Mouse (Mus musculus) activated CD4-positive, CD25-positive, alpha-beta regulatory T cell, adult 4 months (primary cell): ENCODE results near the gene Adrb1. TPM values are rescaled to one million over a fixed set of nuclear protein-coding genes. Genes with fewer than 3 reads are reported as not detected.
A peak's percentile ranks its signal among the peaks of the same experiment; 100 is the strongest.
"Not testable (repeated sequence)": the region's sequence is repeated elsewhere in the genome, so short reads cannot be mapped to it uniquely, and the experiment has no call there.

Experiments
- ATAC-seq: one replicate; pipeline ENCODE4 v1.8.0; 2017
- polyA plus RNA-seq, 2 experiments: library from polyadenylated mRNA; unstranded; fragments of 100-300 nt; shearing (Covaris generic); gene quantifications; one replicate each; pipeline ENCODE4 v1.2.1; 2017

Adrb1 gene
- polyA plus RNA-seq, 2 experiments from 2014 or later, result not detected

DNA sequence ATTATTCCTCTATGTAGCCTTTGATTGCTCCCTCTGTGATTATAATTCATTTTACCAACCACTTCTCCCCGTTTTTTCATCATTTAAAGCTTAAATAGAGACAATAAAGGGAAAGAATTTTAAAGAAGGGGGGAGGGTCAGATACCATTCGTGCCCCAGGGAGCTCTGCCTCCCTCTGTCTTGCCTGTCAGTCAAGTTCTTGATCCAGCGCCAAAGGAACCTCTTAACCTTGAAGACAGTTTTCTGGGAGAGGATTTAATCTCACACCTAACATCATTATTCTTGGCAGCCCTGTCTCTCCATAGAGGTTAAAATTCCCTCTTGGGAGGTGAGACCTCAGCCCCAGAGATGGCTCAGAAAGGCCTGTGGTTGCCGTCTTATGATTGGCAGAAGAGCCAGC lies 28.7 kb downstream of the Adrb1 start:
- ATAC-seq, result no peak

DNA sequence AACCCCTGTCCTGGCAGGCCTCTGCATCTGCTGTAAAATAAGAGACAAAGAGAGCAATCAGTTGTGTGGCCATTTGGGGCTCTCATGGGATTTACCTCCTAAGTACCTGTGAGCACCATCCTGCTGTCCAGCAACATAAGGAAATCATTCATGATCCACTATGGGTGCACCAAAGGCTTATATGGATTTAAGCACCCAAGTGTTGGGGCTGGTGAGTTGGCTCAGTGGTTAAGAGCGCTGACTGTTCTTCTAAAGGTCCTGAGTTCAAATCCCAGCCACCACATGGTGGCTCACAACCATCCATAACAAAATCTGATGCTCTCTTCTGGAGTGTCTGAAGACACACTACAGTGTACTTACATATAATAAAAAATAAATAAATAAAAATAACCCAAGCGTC lies 32.5 kb downstream of the Adrb1 start:
- not testable (repeated sequence) for ATAC-seq

DNA sequence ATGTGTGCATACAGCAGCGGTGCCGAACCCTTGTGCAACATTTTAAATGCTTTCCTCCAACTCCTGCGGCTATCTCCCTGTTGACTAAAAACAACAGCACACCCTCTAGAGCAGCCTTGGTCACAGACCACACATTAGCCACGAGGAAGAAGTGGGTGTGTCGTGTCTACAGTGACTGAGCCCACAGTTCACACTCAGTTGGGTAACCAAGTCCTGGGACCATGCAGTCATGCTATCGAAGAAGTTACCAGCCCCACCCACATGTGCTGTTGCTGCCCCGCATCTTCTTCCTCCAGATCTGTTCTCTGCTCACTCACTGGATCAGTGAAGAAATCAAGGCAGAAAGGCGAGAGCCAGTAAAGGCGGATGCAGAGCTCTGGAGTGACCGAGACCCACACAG lies 34.4 kb downstream of the Adrb1 start:
- ATAC-seq, result no peak

DNA sequence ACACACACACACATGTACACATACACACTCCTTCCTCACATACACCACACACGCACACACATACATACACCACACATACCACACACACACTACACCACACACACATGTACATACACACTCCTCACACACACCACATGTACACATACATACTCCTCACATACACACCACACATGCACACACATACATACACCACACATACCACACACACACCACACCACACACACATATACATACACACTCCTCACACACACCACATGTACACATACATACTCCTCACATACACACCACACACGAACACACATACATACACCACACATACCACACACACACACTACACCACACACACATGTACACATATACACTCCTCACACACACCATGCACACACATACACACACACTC lies 36.3 kb downstream of the Adrb1 start:
- ATAC-seq, result no peak

DNA sequence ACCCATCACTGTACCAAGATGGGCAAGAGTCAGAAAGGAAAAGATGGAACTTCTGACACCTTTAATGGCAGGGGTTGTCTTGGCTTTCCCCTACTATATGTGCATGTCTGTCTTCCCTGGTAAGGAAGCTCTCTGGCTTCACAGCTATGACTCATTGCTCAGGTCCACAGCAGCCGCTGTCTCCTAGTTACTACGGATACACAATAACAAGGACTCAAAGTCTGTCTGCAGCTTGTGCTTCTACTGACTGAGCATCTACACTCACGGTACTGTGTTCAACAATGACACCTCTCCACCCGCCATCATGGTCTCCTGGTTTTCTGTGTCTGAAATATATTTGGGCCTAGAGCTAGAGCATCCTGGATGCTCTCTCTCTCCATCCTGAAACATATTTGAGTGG lies 37.7 kb downstream of the Adrb1 start:
- no peak for ATAC-seq

DNA sequence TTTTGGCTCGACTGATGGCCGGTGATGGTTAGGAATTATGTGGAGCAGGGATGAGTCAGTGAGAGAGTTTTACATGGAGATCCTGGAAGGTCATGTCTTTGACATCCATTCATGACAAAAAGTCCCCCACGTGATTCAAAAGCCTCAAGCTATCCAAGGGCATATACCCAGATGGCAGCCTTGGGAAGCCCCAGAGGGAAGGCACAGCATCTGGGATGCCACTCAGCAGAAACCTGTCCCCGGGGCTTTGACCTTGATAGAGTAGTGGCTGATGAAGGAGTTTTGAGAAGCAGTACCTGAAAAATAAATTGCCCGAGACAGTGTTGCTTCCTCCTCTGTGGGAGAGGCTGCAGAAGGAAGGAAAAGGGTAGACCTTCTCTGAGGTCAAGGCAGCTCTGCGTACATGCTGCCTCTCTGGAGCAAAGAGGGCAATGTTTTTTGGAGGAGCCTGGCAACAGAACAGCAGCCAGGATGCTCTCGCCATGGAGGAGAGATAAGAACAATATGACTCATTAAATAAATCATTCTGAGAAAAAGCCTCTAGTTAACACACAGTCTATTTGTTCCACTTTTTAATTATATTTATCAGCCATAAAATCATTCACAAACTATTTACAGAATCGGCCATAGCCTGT lies 38.4 kb downstream of the Adrb1 start:
- ATAC-seq, result no peak

DNA sequence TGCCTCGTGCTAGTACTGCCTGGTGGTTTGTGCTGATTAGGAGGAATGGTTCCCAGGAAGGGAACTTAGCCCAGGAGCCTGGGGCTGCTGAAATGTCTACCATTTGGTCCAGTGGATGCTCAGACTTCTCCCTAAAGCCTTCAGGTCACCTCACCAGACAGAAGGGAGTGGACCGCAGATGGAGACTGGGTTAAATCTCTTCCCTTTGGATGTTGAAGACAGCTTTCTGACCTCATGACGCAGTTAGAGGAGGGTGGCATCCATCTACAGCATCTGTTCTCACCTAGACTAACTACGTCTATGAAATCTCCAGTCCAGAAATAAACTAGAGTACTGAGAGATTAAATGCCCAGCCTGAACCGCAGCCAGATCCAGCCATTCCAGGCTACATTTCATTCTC lies 39.1 kb downstream of the Adrb1 start:
- no peak for ATAC-seq

DNA sequence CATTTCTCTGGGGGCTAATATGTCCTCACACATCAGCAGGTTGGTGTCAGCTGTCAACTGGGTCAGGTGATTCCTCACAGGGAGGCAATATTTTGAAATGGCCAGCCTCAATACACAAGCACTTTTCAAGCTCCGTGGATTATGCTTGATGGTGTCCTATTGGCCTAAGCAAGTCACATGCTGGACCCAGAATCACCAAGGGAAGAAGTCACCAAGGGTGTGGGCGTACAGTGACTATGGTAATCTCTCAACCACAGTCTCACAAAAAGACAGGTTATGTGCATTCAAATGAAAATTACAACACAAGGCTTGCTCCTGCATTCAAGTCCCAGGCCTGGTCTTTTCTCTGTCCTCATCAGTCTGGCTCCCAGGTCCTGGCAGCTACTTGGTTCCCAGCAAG lies 39.7 kb downstream of the Adrb1 start:
- no peak for ATAC-seq

DNA sequence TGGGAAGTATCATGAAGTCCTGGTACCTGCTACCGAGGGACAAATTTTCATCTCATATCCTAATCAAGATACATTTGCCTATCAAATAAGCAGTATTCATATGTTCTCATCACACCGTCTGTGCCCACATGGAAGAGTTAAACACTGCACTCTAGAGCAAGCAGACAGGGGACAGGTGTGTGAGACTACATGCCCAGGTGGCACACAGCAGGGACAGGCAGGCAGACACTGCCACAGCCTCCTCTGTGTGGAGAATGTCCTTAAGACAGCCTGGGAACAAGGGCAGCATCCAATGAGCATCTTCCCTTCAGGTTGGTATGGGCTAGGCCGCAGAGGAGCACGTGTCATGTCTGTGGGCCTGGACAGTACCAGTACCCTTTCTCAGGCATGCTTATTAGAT lies 40.7 kb downstream of the Adrb1 start:
- no peak for ATAC-seq

DNA sequence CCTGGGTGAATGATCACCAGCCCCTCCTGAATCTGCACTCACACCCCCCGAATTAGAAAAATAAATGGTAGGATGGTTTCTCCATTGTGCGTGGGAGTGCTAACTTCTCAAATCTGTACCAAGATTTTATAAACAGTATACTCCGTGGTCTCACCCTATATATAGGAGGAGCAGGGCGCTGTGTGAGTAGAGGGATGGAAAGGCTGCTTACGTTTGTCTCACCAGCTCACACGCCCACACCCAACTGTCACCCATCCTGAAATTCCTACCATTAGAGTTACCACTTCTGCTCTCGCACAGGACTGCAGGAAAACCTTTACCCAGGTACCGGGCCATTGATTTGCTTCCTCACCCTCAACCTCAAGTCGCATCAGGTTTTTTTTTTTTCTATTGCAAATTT lies 47.0 kb downstream of the Adrb1 start:
- ATAC-seq, result no peak

DNA sequence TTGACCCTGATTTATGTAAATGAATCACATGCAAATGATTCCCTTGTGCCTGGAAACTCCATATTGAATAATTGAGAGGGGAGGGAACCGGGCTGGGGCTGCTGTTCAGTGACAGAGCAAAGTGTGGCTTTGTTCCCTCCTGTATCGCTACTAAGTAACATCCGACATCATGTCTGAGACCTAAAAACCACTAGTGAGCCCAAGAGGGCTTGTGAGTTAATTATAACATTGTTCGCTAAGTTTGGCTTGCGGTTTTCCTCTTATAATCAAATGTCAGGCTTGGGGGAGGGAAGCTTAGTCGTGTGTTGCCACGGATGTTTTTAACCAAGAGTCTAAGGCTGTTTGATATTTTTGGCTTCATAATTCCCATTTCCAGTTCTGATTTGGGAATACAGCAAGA lies 50.2 kb downstream of the Adrb1 start:
- ATAC-seq, result peak; percentile 73

DNA sequence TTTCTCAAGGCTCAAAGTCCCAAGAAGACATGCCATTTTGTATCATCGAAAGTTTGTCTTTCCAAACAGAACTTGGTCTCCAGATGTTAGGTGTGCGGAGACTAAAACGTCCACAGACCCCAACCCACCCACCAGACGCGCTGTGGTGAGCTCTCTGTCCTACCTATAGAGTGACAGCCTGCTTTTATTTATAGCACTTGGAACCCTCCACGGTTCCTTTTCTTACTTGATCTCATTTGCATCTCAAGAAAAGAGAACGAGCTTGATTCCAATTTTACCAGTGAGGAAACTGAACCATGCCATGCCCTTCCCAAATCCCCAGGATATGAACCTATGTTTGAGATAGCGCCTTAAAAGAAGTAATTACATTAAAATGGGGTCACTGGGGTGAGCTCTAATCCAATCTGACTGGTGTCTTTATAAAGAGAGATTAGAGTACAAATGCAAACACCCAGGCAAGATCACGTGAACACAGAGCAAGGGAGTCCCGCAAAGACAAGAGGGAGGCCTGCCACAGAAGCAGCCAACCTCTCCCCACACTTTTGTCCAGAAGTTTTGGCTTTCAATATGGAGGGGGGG lies 51.5 kb downstream of the Adrb1 start:
- ATAC-seq, result no peak

DNA sequence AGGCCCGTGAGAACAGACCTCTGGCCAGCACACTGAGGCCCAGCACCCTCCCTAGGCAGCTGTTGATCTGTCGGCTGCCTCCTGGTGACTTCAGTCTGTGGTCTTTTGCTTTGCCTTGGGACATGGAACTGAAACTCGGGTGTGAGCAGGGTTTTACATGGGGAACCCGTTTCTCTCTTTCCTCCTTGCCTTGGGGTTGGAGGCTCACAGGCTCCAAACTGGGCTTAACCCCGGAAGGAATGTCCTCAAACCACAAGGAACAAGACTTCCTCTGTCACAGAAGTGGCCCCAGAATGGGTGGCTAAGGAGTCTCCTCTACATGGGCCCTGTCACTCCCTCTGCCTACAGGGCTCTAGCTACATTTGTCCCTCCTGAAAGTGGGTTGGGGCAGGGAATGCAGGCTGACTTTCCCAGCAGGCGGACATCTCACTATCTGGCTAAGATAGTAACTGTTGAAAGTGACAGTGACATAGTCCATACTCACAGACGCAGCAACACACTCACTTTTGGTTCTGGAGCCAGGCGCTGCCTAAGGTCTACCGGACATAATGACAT lies 52.5 kb downstream of the Adrb1 start:
- no peak for ATAC-seq

DNA sequence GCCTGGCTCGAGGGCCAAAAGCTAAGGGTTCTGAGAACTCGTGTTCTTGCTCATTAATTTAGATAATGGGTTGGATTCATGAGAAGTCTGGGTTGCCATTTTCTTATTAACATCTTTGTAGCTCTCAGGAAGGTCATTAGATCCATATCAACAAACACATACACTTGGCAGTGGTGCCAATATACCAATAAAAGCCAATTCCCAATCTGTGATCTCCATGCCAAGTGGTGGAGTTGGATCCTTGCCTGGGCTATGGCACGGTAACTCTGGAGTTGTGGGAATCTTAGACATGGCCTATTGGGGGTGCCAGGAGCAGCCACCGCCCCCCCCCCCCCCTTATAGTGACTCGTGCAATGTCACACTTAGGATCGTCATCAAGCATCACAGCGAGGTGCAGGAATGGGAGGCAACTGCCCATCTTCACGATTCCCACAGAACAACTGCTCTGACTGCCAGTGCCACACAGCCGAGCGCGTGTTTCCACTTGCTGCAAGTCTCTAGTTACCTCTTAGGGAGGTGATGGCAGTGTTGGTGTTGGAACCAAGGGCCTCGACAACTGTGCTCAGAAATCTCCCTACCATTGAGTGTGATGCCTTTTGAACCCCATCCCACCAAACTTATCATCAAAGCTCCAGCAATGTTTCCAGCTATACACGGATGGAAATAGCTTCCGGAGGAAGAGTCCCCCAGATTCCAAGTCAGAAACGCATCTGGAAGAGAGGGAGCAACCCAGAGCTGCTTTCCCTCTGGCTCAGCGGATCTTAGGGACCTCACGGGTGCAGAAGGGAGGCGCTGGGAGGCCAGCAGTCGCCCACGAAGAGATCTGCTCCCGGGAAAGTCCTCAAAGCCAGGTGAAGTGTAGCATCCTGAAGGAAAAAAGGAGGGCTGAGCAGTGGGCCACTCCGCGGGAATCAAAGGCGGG lies 53.2 kb downstream of the Adrb1 start:
- ATAC-seq, result no peak

DNA sequence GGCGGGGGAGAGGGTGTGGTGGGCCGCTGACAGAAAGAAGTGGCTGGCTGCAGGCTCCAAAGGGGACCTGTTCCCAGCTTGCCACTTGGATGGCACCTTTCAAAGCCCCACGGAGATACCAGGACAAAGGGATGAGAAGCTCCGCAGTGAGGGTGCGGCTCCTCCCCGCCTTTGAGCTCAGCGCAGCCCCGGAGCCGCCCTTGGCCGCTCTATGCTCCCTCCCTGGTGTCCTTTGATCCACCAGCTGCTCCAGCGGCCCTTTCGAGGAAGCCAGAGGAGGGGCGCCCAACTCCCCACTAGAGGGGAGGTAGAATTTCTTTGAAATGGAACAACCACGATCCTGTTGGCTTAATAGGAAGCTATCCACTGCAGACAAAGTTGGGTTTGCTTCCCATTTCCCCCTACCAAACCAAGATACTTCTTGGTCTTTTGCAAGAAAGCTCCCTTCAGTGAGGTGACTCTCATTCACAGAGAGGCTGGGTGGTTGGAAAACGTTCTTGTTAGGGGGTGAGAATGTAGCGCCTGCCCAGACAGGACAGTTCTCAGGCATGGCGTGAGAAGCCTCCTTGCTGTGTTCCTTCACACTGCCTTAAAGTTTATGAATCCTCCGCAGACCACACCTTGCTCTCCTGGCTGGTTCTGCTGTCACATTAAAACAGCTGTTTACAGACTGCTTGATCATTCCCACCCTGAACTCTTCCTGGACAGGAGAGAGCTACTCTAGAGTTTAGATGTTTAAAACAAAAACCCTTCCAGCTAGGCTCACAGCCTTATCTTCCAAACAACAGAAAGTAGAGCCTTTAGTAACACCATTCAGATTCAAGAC lies 54.1 kb downstream of the Adrb1 start:
- no peak for ATAC-seq

DNA sequence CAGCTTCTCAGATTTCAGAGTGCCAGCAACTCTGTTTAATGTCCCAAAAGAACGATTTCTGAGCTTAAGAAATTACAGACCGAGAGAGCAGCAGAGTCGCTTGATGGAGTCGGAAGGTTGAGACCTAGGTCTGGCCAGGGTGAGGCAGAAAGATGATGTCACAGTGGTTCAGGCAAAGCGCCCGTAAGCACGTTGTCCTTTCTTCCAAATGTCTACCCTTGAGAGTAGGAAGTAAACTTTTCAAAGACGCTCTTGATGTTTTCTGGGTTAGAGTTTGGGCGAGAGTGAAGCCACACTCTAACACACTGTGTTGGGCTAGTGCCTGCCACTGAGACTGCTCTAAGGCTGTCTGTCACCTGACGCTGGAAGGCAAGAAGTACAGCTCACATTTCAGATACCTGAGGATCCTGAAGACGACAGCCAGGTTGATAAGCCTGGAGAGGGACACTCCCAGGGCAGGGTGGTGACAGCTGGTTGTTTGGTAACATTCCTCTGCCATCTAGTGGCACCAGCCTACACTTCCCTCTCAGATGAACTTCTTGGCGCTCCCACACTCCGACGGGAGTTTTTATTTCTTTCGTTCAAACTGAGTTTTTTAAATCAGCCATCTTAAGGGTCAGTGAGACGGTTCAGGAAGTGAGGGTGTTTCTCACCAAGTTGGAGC lies 54.9 kb downstream of the Adrb1 start:
- peak; percentile 39 for ATAC-seq

DNA sequence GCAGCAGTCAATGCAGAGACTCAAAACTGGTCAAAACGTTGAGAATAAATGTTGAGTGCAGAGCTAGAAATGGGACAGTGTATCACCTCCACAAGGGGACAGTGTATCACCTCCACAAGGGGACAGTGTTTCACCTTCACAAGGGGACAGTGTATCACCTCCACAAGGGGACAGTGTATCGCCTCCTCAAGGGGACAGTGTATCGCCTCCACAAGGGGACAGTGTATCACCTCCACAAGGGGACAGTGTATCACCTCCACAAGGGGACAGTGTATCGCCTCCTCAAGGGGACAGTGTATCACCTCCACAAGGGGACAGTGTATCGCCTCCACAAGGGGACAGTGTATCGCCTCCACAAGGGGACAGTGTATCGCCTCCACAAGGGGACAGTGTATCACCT lies 56.5 kb downstream of the Adrb1 start:
- not testable (repeated sequence) for ATAC-seq

Other genes starting within 250 kb of the Adrb1 start
- gene Dclre1a, start 174.0 kb upstream of the Adrb1 start, polyA plus RNA-seq, result 1 to 10 TPM; 8.4 to 9.7 TPM
- 1 to 10 TPM; 6.6 to 7.1 TPM for gene Nhlrc2, start 173.9 kb upstream of the Adrb1 start, polyA plus RNA-seq
- 10 to 100 TPM in 1 of 2 experiments, 1 to 10 TPM in 1; 9.0 to 10.4 TPM for gene Ccdc186, start 100.0 kb downstream of the Adrb1 start, polyA plus RNA-seq
- not detected for gene Tdrd1, start 104.0 kb downstream of the Adrb1 start, polyA plus RNA-seq
- gene Vwa2, start 152.1 kb downstream of the Adrb1 start, polyA plus RNA-seq, result not detected